Mouse (Mus musculus): ENCODE results near the gene Serpinb8. TPM values are rescaled to one million over a fixed set of nuclear protein-coding genes. Genes with fewer than 3 reads are reported as not detected.

Serpinb8 gene
- total RNA-seq, 2 experiments from 2014 or later = not detected

- ATAC-seq (replicated peaks; ENCODE audit: poor library complexity) = no peak
These were observed 52.8 kb downstream of the Serpinb8 start for GRCm38 (mm10) chr1:107642457-107643118.

GRCm38 (mm10) chr1:107645086-107645485, 55.3 kb downstream of the Serpinb8 start:
- no peak for ATAC-seq (replicated peaks; ENCODE audit: poor library complexity)

GRCm38 (mm10) chr1:107657689-107658088, 67.9 kb downstream of the Serpinb8 start:
- no peak for ATAC-seq (replicated peaks; ENCODE audit: poor library complexity)

Other genes starting within 250 kb of the Serpinb8 start
- not detected in 2 replicates for gene Serpinb11, start 228.8 kb upstream of the Serpinb8 start, total RNA-seq (2015)
- not detected in 2 replicates for gene Serpinb11, start 228.8 kb upstream of the Serpinb8 start, total RNA-seq (2017)
- gene Serpinb7, start 190.4 kb upstream of the Serpinb8 start, total RNA-seq (2015) = not detected in 2 replicates
- gene Serpinb7, start 190.4 kb upstream of the Serpinb8 start, total RNA-seq (2017) = not detected in 2 replicates
- 0.49 and 0.77 TPM in 2 replicates for gene Serpinb2, start 78.6 kb upstream of the Serpinb8 start, total RNA-seq (2015)
- gene Serpinb2, start 78.6 kb upstream of the Serpinb8 start, total RNA-seq (2017) = 2.5 TPM in 1 of 2 replicates, not detected in the other

All from megakaryocyte progenitor cell, adult 5-6 weeks (primary cell).